In the genomic region with DNA sequence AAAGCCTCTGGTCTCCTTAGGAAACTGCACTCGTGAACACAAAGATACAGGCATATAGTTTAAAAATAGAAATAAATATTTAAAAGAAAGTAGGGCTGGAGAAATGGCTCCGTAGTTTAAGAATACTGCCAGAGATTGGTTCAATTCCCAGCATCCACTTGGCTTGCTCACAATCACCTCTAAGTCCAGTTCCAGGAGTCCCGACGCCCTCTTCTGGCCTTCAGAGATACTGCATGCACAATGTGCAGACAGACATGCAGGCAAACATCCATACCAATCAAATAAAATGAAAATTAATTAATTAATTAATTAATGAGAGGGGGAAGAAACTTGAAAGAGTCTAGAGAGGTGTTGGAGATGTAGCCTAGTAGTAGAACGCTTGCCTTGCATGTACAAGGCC, we compare ENCODE assay signal across 8 mouse cellular contexts.
DNase-seq lines count a peak whose midpoint lies in the region; TF ChIP-seq lines count a peak whose summit lies in the region.

No protein-coding gene starts in this region.

- H3K4me1 ChIP-seq in MEL (ENCODE audit: control insufficient read depth in 1 of 2, insufficient read depth in 2 of 2, low read length in 2 of 2) = no peaks in the 10 kb centered on the region

- TF ChIP-seq RAD21 in MEL (IDR thresholded peaks at IDR 0.05; ENCODE audit: low read depth, low read length) = peak; percentile 1; the same call in 1 of the 2 replicates

- no peaks in the 10 kb centered on the region for H3K79me2 ChIP-seq in MEL (ENCODE audit: control insufficient read depth, insufficient read depth, low read length, poor library complexity)

- no peaks in the 10 kb centered on the region for H3K36me3 ChIP-seq in MEL (ENCODE audit: control insufficient read depth in 1 of 2, insufficient read depth in 2 of 2, low read length in 2 of 2)

- H3K4me3 ChIP-seq in layer of hippocampus, adult 2 months = no peak overlapping the region
- H3K4me3 ChIP-seq in MEL (ENCODE audit: control insufficient read depth in 1 of 2, insufficient read depth in 1 of 2, low read depth in 2 of 2, low read length in 2 of 2) = no peak overlapping the region

- no peak overlapping the region for H3K9ac ChIP-seq in MEL (ENCODE audit: control insufficient read depth, low read depth, low read length, poor library complexity, severe bottlenecking)

- TF ChIP-seq CTCF in layer of hippocampus, adult 2 months (conservative IDR thresholded peaks at IDR 0.05) = peak; percentile 77
- TF ChIP-seq CTCF in MEL (IDR thresholded peaks at IDR 0.05 in 2 of 3, conservative IDR thresholded peaks at IDR 0.05 in 1 of 3; ENCODE audit: control insufficient read depth in 1 of 3, insufficient read depth in 1 of 3, low read depth in 2 of 3, low read length in 3 of 3, poor library complexity in 1 of 3, severe bottlenecking in 1 of 3) = peak; percentile 7 to 22 (median 12); a peak in 1 of 6 replicates

- H3K9me3 ChIP-seq in MEL (replicated peaks; ENCODE audit: insufficient read depth, low read length) = no peaks in the 10 kb centered on the region

- TF ChIP-seq POLR2A in MEL (IDR thresholded peaks at IDR 0.05; ENCODE audit: control insufficient read depth in 1 of 2, insufficient read depth in 1 of 2, low read depth in 1 of 2, low read length in 2 of 2, poor library complexity in 1 of 2) = no peak

- peak; percentile 50 for DNase-seq in adrenal gland, postnatal 14 days
- DNase-seq in adrenal gland, adult 2 months = no peak
- DNase-seq in layer of hippocampus, adult 2 months (ENCODE audit: low spot score in 2 of 2) = no peak
- no peak for DNase-seq in layer of hippocampus, adult 8-10 months (ENCODE audit: low spot score in 2 of 2)
- peak; percentile 3 for DNase-seq in MEL (ENCODE audit: low read depth, low spot score)
- peak; percentile 53 to 61 for DNase-seq in kidney, postnatal 4 days
- DNase-seq in natural killer cell, adult 2 months (ENCODE audit: low spot score in 2 of 2) = no peak
- DNase-seq in cerebellum, adult 11-12 months = no peak

- TF ChIP-seq EP300 in MEL (IDR thresholded peaks at IDR 0.05; ENCODE audit: low read depth in 1 of 2, low read length in 2 of 2) = no peak

- H3K27me3 ChIP-seq in MEL (ENCODE audit: control insufficient read depth in 1 of 2, insufficient read depth in 2 of 2, low read length in 2 of 2) = no peaks in the 10 kb centered on the region

- H3K27ac ChIP-seq in layer of hippocampus, adult 2 months = no peak overlapping the region
- H3K27ac ChIP-seq in MEL (ENCODE audit: control insufficient read depth, low read depth, low read length) = no peak overlapping the region

TF ChIP-seq in MEL, 35 proteins besides CTCF, POLR2A, EP300 and RAD21:
- TF ChIP-seq BHLHE40 (IDR thresholded peaks at IDR 0.05; ENCODE audit: borderline replicate concordance, low read depth, low read length) = no peak
- TF ChIP-seq MAZ (IDR thresholded peaks at IDR 0.05; ENCODE audit: low read depth, low read length) = no peak
- TF ChIP-seq NELFE (IDR thresholded peaks at IDR 0.05; ENCODE audit: low read depth, low read length) = no peak
- no peak for TF ChIP-seq ZC3H11A (IDR thresholded peaks at IDR 0.05; ENCODE audit: low read depth, low read length)
- TF ChIP-seq UBTF (IDR thresholded peaks at IDR 0.05; ENCODE audit: borderline replicate concordance, insufficient read depth, low read depth, low read length) = no peak
- no peak for TF ChIP-seq GATA1 (IDR thresholded peaks at IDR 0.05; ENCODE audit: low read depth, low read length)
- TF ChIP-seq MAFK (IDR thresholded peaks at IDR 0.05; ENCODE audit: borderline replicate concordance, low read depth, low read length) = no peak
- TF ChIP-seq KAT2A (conservative IDR thresholded peaks at IDR 0.05; ENCODE audit: low read depth, low read length) = no peak
- TF ChIP-seq ZNF384 (IDR thresholded peaks at IDR 0.05; ENCODE audit: low read depth, low read length) = no peak
- no peak for TF ChIP-seq E2F4 (IDR thresholded peaks at IDR 0.05; ENCODE audit: borderline replicate concordance, low read depth, low read length)
- no peak for TF ChIP-seq MYB (IDR thresholded peaks at IDR 0.05; ENCODE audit: low read depth, low read length)

Comparison
In these comparisons a context has a peak if more than half of its experiments do, and no peak if none do; other contexts are left out.
1. DNase-seq: peak in adrenal gland, postnatal 14 days (single experiment), MEL (single experiment) and kidney, postnatal 4 days (2 of 2); none in adrenal gland, adult 2 months (single experiment), layer of hippocampus, adult 2 months (0 of 2), layer of hippocampus, adult 8-10 months (0 of 2), natural killer cell, adult 2 months (0 of 2) and cerebellum, adult 11-12 months (single experiment).